Mouse (Mus musculus) CD4-positive, CD25-positive, alpha-beta regulatory T cell, adult 4 months (primary cell): Measurements from ENCODE around the gene Mxi1. TPM values are rescaled to one million over a fixed set of nuclear protein-coding genes. Genes with fewer than 3 reads are reported as not detected.
A peak's percentile ranks its signal among the peaks of the same experiment; 100 is the strongest.

ENCODE experiments used
- ATAC-seq: one replicate; pipeline ENCODE4 v1.8.0; 2017
- polyA plus RNA-seq, 2 experiments: library from polyadenylated mRNA; unstranded; fragments of 100-300 nt; shearing (Covaris generic); gene quantifications; one replicate each; pipeline ENCODE4 v1.2.1; 2017

The Mxi1 gene
- polyA plus RNA-seq, result 1 to 10 TPM; 4.8 to 6.2 TPM

DNA sequence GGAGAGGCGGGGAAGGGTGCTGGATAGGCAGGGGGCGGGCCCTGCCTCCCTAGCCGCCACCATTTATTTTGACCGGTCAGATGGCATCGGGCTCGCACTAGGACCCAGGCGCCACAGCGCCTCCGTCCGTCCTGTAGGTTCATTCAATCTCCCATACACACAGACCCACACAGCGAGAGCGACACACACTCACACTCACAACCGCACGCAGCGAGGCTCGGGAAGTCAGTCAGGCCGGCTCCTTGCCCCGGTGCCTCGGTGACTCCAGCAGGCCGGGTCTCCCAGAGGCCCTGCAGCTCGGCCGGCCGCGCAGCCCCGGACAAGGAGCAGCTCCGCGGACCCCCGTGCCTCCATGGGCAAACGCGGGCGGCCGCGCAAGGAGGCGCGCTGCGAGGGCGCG lies at the start of gene Mxi1:
Mxi1 (plus strand) TSS at position 171 of the 400 bp plus-strand sequence.
- peak; percentile 6 for ATAC-seq

- no peak for ATAC-seq
These were observed 49.5 kb upstream of the Mxi1 start for GRCm38 (mm10) chr19:53260828-53261227.

DNA sequence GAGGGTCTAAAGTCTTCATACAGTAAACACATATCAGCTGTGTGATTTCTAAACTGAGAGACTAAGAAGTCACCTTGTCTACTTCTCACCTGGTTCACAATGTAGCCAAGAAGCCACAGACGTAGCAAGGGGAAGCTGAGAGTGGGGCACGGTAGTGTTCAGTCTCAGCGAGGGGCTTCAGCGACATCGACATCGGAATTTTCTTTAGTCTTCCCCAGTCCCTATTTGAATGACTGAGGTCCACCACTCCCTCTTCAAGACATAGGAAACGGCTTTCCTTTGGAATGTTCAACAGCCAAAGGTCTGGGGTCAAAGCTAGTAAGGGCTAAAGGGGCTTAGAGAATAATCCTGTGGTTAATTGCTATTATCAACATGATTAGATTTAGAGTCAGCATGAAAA lies 48.3 kb upstream of the Mxi1 start:
- ATAC-seq, result no peak

DNA sequence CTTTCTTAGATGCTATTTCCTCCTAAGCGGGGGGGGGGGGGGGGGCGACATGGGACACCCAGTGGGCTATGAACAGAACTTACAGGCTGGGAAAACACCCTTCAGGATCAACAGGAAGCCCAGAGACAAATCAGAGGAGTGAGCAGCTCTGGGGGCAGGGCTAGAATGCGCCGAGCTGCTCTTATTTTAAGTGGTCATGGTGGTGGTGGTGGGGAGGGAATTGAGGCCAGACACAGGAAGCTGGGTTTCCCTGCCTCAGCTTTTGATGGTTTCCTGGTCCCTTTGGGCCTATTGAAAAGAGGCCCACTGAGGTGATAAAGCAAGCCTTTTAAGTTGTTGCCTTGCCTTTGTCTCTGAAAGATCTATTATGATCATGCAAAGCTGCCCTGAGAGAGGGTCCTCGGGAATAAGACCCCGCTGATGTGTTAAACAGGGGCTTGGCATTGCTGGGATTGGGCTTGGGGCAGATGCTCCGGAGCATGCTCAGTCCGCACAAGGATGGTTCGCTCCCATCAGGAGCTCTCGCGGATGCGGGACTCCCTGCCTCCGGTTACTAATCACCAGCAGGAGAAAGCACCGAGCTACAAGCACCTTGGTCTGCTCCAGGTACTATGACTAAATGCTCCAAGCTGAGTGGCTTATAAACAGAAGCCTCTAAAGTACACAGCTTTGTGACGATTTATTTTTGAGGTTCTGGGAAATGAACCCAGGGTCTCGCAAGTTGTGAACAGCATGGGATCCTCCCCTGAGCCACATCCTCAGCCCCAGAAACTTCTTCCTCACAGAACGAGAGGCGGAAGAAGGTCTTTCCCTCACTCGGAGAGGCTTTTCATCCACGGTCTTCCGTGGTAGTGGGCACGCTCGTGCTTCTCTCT lies 46.2 kb upstream of the Mxi1 start:
- peak; percentile 85 for ATAC-seq

GRCm38 (mm10) chr19:53264821-53265727 lies 45.2 kb upstream of the Mxi1 start:
- ATAC-seq, result peak; percentile 53

DNA sequence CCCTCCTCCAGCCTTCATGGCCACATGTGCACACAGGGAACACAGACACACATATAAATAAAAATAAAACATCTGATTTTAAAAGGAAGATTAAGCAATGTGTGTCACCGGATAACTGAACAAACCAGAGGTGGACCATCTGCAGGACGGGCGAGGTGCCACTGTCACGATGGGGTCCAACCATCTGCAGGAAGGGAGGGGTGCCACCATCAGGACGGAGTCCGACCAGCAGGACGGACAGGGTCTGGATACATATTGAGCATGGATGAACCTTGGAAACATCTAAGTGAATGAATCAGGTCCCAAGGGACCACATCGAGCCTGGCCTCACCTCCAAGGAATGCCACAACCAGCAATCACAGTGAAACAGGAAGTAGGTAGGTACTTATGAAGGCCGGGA lies 43.0 kb upstream of the Mxi1 start:
- no peak for ATAC-seq

DNA sequence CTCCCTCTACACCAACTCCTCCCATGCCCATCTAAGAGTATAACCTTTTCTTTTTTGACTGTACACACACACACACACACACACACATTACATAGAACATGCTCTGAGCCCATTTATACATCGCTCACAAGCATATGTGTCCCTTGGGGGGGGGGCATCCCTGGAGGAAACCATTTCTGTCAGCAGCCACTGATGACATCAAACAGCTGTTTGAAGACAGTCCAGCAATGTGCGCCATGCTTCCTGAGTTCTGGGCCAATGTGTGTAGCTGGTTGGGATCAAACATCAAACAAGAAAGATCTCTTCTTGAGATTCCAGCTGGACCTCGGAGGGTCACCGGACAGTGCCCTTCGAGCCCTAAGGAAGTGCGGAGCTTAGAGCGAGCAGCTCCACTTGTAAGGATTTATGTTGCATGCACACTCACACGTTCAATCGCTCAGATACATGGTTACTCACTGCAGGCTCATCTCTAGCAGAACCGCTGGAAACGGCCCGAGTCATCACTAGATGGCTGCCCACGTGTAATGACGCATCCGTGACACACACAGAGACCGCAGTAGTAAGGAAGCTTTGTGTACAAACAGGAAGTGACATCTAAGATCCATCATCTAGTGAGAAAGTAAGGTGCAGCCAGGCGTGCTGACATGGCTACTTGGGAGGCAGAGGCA lies 37.1 kb upstream of the Mxi1 start:
- ATAC-seq, result peak; percentile 95

DNA sequence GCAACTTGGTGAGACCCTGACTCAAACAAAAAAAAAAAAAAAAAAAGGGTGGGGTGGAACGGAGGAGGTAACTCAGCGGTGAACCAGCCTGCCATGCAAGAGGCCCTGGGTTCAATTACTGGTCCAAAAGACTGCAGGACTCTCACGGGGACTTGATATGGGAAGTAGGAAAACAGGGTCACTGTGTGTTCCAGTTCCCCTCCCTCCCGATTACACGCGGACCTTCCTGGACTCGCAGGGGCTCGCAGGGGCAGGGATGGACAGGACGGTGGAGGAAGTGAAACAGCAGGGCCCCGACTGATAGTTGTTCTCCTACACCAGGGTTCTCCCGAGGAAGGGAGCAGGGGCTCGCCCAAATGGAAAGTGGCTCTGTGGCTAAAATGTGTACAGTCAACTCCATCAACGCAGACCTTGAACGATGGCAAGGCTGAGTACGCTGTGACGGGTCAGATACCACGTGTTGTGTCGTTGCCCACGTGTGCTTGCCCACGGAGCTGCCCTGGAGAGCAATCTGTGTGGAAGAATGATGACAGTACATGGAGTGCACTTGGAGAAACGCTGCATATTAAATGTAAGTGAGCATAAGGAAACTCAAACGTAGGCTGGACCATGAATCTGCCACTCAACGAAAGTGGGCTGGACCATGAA lies 36.4 kb upstream of the Mxi1 start:
- no peak for ATAC-seq

- no peak for ATAC-seq
These were observed 35.1 kb upstream of the Mxi1 start for GRCm38 (mm10) chr19:53275204-53275603.

DNA sequence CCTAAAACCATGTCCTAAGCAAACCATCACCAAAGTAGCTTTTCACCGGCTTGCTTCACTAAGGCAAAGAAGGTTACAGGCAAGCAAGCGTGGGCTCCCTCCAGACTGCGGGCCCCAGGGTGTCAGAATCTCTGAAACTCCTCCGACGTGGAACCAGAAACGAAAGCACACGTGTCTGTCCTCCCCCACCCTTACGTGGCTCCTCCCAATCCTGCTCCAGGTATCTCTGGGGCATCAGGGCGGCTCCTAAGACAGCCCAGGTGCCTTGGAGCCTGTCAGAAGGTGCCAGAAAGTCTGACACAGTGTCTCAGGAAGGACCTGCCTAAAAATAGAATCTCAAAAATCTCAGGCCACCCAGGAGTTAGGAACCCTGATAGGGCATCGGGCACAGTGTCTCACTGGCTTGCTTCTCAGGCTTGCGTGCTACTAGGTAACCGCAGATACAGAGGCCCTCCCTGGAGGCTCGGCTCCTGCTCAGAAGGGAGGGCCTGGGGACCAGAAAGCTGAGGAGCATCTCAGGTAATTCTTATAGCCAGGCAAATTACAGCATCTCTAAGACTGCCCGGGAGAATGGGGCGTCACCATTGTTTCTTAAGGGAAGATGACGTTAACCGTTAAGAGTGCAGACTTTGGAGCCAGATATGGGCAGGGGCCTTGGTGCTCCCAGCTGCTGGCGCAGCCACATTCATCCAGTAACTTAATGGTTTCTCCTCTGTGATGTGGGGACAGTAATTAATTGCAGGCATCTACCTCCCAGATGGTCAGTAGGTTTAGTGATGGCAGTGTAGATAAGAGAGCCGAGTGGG lies 33.2 kb upstream of the Mxi1 start:
- ATAC-seq, result no peak

DNA sequence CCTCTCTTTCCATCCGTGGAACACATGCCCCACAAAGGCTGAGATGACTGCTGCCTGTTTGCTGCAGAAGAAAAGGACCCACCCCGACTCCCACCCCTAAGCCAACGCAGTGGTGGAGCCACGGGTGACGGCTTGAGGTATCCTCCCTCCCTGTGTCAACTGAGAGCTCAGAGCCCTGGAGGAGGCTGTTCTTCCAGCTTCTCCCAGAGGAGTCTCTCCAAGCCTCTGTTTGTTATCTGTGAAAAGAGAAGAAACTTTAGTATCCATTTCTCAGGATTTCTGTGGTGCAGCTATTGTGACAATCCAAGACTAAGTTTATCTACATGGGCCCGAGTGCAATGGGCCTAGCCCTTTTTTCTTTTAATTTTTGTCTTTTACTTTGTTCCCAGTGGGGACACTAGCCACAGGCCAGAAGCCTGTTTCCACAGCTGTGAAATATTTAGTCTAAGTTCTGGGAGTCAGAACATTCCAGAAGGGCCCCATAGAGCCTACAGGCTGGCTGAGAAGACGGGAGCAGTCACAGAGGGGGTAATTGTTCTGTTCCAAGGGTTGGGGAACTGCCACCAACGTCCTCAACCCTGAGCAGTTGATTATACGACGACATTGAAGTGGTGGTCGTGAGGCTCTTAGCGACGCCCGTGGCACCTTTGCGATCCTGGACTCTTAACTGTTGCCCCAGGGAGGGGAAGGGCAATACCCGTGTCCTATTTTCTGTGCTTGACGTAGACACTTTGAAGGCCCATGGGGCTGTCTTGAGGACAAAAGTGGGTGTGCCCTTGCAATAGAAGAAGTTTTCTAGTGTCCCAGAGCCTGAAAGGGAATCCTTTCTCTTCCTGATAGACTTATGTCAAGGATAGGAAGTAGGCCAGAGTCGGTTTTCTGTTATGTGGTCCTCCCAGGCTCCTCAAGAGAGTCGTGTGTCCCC lies 31.6 kb upstream of the Mxi1 start:
- ATAC-seq, result no peak

DNA sequence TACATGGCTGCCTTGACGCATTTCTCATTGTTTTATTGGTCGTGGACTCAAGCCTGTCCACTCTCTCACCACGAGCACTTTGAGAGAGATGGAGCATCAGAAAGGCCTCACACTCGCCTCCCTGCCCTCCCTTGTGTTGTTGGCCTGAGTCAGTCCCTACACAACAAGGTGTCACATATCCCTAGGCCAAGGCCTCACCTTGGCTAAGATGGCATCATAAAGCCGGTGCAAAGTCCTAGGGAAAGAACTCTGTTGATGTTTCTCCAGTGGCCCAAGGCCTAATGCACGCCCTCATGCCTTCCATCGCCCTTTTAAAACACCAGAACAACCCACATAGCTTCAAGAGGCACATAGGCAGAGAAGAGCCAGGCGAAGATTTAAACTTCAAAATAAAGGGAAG lies 30.1 kb upstream of the Mxi1 start:
- no peak for ATAC-seq

DNA sequence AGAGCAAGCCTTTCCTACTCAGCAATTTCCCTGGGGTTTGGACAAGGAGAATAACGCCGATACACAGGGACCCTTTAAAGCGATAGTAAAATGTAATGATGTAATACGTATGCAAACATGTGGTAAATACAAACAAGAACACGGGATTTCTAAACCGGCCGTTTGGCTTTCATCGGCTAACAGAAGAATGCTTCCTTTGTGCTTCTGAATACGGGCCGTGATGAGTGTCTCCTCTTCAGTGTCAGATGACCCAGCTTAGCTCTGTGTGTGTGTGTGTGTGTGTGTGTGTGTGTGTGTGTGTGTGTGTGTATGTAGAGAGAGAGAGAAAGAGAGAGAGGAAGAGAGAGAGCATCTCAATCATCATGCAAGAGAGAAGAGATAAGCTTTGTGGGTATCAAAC lies 27.7 kb upstream of the Mxi1 start:
- ATAC-seq, result no peak

- ATAC-seq, result no peak
These were observed 26.6 kb upstream of the Mxi1 start for GRCm38 (mm10) chr19:53283742-53284141.

- no peak for ATAC-seq
These were observed 25.8 kb upstream of the Mxi1 start for GRCm38 (mm10) chr19:53284268-53285208.

DNA sequence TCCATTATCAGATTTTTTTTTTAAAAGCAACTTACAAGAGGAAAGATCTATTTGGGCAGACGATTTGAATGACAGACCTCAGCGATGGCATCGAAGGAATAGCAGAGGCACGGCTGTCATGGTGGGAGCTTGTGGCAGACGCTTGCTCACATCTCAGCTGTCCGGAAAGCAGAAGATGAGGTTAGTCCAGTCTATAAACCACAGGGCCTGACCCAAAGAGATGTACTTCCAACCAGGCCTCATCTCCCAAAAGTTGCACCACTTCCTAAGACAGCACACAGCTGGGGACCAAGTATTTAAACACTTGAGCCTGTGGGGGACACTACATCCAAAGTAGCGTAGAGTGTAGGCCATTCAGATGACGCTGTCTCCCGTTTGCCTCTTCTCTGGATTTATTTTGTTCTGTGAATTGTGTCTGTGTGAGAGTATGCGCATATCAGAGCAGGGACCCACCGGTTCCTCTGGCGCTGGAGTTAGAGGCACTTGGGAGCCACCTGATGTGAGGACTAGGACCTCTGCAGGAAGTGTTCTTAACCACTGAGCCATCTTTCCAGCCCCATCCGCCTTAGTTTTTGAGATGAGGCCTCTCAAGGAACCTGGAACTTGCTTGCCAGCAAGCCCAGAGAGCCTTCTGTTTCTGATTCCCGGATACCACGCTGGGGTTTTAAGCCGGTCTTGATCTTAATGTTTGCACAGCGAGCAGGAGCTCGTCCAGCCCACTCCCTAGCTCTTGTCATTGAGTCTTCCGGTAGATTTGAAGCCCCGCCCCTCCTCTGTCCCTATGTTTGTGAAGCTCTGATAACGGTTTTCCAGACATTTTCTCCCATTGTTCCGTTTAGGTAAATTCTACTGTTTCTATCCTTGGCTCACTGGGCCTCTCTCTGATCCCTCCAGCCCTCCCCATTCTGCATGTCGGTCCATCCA lies 13.7 kb upstream of the Mxi1 start:
- no peak for ATAC-seq

GRCm38 (mm10) chr19:53299156-53299828 lies 11.0 kb upstream of the Mxi1 start:
- ATAC-seq, result no peak

GRCm38 (mm10) chr19:53299829-53300181 lies 10.5 kb upstream of the Mxi1 start:
- peak; percentile 39 for ATAC-seq
